Mouse (Mus musculus) forebrain, embryonic 10.5 days (tissue): ENCODE results near the gene Plin4. TPM values are rescaled to one million over a fixed set of nuclear protein-coding genes. Genes with fewer than 3 reads are reported as not detected.

Experiments used
- DNase-seq: peaks from one replicate; pipeline ENCODE4 v3.0.0-alpha.2; 2017; ENCODE audit warnings: low spot score; ENCODE audit errors: extremely low spot score
- H3K27ac ChIP-seq: fragments of 300-500 bp; sonication (generic); 2 replicates; pipeline ENCODE4 v1.5.1; 2016; ENCODE audit warnings: mild to moderate bottlenecking
- H3K27me3 ChIP-seq: fragments of 300-500 bp; sonication (generic); 2 replicates; pipeline ENCODE4 v1.6.1; 2016; ENCODE audit warnings: mild to moderate bottlenecking; ENCODE audit not compliant: poor library complexity, severe bottlenecking
- H3K36me3 ChIP-seq: fragments of 300-500 bp; sonication (generic); replicated peaks from 2 replicates; pipeline ENCODE4 v1.6.1; 2016; ENCODE audit warnings: mild to moderate bottlenecking, moderate library complexity
- H3K4me1 ChIP-seq: fragments of 300-500 bp; sonication (generic); 2 replicates; pipeline ENCODE4 v1.6.1; 2016
- H3K4me3 ChIP-seq: fragments of 300-500 bp; sonication (generic); 2 replicates; pipeline ENCODE4 v1.5.1; 2016; ENCODE audit warnings: mild to moderate bottlenecking, moderate library complexity
- H3K9me3 ChIP-seq: fragments of 300-500 bp; sonication (generic); 2 replicates; pipeline ENCODE4 v1.6.1; 2016; ENCODE audit warnings: mild to moderate bottlenecking, moderate library complexity
- WGBS: fragments of 180-500 bp; shearing (Covaris S2); methylation state at CpG from one replicate; pipeline ENCODE4 v1.1.7; 2016; 5-methylcytosine and 5-hydroxymethylcytosine counted together
- polyA plus RNA-seq: library from polyadenylated mRNA; unstranded; fragments of >200 nt; fragmentation: Nextera tagmentation; extraction: Ambion mirVana; gene quantifications from 2 replicates; pipeline ENCODE4 v1.2.1, GENCODE M21; 2016

Plin4 gene
- 0.05 and 0.09 TPM in 2 replicates for polyA plus RNA-seq

DNA sequence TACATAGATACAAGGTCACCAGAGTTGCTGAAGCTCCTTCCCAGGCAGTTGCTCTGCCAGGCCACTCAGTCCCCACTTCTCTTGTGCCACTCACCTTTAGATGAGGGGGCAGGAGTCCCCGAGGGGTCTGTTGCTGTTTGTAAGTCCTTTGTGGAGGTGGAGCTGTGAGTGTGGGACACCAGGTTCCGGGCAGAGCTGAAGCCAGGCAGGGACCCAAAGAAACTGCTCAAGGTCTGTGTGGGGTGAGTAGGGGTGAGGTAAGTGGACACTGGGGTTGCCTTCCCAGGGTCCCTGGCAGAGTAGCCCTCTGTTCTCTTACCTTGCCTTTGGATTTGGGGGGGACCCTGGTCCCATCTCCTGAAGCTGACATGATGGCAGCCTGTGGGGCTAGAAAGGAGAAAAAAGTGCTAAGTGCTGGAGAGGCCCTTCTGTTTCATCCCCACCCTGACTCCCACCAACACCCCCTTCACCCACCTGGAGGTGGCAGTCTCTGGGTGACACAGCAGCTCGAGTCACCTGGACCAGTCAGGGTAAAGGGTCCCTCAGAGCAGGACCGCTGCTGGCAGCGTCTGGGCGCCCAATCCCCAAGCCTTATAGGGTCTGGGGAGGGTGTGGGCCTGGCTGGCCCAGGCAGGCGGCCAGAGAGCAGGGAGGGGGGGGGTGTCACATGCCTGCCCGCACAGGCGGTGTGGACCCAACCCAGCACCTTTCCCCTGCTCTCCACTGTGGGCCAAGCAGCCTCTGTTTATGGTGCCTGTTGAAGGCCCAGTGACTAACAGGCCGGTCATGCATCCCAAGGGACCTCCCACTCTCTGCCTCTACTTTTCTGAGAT is at the start of gene Plin4:
Gene Plin4 (minus strand): TSS at position 585 of the 833 bp plus-strand sequence.
- H3K27me3 ChIP-seq = no peaks in the 10 kb centered on the region
- H3K4me1 ChIP-seq = peaks cover 6% of the 10 kb centered on the region
- peaks cover 5% of the 10 kb centered on the region; the same call in 1 of the 2 replicates for H3K36me3 ChIP-seq
- no peak within 1 kb of the TSS for H3K27ac ChIP-seq
- 62% methylated on average over 10 of the region's 10 CpGs for WGBS
- no peak within 1 kb of the TSS for H3K4me3 ChIP-seq
- DNase-seq = no peak
- H3K9me3 ChIP-seq = no peaks in the 10 kb centered on the region

DNA sequence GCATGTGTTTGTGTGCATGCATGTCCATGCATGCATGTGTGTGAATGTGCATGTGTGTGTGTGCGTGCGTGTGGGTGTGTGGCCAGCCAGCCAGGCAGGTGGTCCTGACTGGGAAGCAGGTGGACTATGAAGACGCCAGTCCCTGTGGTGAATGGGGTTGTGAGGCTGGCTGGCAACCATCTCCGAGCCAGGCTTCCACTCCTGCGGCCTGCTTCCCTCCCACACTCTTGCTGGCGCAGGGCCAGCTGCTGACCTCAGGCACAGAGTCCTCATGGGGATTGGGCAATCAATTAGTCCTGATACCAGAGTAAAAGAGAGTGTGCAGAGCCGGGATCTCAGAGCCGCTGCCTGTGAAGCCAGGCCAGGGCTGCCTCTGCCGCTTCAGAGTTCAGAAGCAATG is 44.0 kb upstream of the Plin4 start:
- no peaks in the 10 kb centered on the region for H3K9me3 ChIP-seq
- H3K27me3 ChIP-seq = peaks cover 83% of the 10 kb centered on the region
- H3K4me3 ChIP-seq = no peak overlapping the region
- no peaks in the 10 kb centered on the region for H3K36me3 ChIP-seq
- whole genome bisulfite sequencing = 63% methylated on average over 9 of the region's 9 CpGs
- no peak for DNase-seq
- peaks cover 16% of the 10 kb centered on the region for H3K4me1 ChIP-seq
- H3K27ac ChIP-seq = no peak overlapping the region

DNA sequence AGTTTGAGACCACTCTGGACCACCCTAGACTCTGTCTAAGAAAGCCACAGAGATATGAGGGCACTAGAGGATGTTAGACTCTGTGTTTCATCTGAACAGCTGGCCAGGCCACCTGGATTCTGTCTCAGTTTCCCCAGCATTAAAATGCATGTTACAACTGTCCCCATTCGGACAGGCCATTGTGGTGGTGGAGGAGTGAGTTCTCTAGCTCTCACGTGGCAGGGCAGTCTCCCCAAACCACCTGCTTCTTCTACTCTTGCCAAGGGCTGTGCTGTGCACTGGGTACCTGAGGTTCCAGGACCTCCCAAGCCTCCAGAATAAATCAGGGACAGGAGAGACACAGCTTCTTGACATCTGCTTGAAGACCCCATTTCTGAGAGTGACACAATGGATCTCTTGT is 40.3 kb upstream of the Plin4 start:
- Histone ChIP-seq H3K4me3 (no peak overlapping the region), H3K9me3 (no peaks in the 10 kb centered on the region), H3K27ac (no peak overlapping the region), H3K36me3 (no peaks in the 10 kb centered on the region), H3K27me3 (peaks cover 85% of the 10 kb centered on the region), H3K4me1 (peaks cover 25% of the 10 kb centered on the region)
- DNase-seq = no peak
- 49% methylated on average over 2 of the region's 2 CpGs for WGBS

DNA sequence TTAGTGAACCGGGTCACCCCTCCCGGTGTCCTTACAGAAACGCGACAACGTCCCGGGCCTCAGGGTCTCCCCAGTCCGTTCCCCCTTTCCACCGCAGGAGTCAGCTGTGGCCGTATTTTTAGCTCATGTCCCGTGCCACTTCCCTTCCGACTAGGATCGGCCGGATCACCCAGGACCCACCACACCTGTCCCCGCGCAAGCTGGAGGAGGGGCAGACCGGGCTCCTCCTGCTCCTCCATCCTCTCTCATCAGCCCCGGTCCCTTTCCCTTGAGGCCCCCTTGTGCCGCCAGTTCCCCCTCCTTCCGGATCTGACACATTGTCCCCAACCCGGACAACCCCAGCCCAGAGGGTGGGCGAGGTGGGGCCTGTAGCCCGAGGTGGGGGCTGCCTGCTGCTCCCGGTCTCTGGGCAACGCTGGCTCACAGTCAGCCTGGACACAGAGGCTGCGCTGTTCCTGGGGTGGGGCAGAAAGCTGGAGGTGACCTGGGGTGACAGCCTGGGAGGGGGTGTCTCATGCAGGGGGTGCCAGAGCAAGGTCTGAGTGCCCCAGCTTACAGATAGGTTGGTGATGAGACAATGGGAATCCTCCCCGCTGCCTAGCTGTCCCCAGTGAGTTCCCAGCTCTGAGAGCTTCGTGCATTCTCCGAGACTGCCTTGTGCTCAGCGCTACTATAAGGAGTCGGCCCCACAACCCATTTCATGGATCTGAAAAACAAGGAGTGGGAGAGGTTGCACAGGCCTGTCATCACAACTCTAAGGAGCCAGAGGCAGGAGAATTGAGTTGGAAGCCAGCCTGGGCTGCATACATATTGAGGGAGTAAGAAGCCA is 39.4 kb upstream of the Plin4 start:
- Histone ChIP-seq H3K27me3 (peaks cover 87% of the 10 kb centered on the region), H3K4me1 (peaks cover 25% of the 10 kb centered on the region), H3K36me3 (no peaks in the 10 kb centered on the region), H3K4me3 (peak overlapping the region; percentile 40), H3K9me3 (no peaks in the 10 kb centered on the region), H3K27ac (peak overlapping the region; percentile 58; the same call in 1 of the 2 replicates)
- 2% methylated on average over 30 of the region's 30 CpGs for WGBS
- DNase-seq = no peak

DNA sequence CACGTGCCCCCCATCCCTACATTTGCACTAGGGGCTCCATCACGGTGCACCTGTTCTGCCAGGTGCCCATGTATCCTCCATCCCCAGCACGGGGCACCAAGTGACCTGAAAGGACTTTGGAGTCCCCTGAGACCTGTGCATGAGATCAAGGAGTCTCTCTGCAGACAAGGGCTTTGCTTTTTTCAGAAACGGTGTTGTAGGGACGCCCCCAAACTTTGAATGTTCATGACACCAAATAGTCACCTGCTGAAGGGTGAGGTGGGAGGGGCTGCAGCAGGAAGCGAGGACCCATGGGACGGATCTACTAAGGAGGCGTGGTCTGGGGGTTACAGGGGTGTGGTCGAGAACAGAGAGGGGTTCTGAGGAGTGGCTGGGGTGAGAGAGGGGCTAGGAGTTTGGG is 38.7 kb upstream of the Plin4 start:
- no peak for DNase-seq
- peaks cover 20% of the 10 kb centered on the region for H3K4me1 ChIP-seq
- H3K27ac ChIP-seq = no peak overlapping the region
- peak overlapping the region; percentile 40 for H3K4me3 ChIP-seq
- 20% methylated on average over 9 of the region's 9 CpGs for WGBS
- H3K9me3 ChIP-seq = no peaks in the 10 kb centered on the region
- H3K27me3 ChIP-seq = peaks cover 88% of the 10 kb centered on the region
- no peaks in the 10 kb centered on the region for H3K36me3 ChIP-seq

DNA sequence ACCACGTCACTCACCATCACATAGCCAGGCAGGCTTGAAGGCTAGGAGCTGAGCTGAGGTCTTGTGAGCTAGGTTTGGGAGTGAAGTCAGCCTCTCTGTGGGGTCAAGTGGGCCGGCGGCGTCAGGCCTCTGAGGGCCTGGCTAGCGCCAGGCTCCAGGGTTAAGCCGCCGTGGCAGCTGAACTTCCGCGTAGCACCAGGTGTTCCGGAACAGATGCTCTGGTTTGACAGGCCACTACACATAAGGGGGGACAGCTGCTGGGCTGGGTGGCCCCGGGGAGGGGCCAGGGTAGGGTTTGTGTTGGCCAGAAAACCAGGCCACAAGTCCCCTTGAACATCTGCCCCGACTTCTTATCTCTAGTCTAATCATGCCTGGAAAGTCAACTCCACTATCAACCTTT is 37.8 kb upstream of the Plin4 start:
- Histone ChIP-seq H3K27me3 (peaks cover 97% of the 10 kb centered on the region), H3K36me3 (no peaks in the 10 kb centered on the region), H3K9me3 (no peaks in the 10 kb centered on the region), H3K27ac (no peak overlapping the region), H3K4me1 (peaks cover 24% of the 10 kb centered on the region), H3K4me3 (no peak overlapping the region)
- WGBS = 72% methylated on average over 12 of the region's 12 CpGs
- DNase-seq = no peak

DNA sequence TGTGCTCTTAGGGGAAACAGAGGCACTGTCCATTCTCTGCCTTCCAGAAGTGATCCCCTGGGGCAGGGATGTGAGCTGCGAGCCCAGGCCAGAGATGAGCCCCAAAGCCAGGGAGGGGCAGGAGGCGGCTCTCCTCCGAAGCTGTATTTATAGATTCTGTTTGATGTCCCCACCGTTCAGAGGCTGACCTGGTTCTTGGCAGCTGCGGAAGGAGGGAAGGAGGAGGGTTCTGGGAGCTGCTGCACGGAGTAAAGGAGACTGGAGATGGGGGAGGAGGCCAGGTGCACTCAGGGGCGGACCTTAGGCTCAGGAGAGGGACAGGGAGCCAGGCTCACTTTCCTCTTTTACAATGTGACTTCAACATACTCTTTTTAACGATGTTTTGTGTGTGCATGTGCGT is 36.5 kb upstream of the Plin4 start:
- DNase-seq = no peak
- Histone ChIP-seq H3K9me3 (no peaks in the 10 kb centered on the region), H3K36me3 (no peaks in the 10 kb centered on the region), H3K4me1 (peaks cover 37% of the 10 kb centered on the region), H3K27ac (no peak overlapping the region), H3K27me3 (peaks cover 100% of the 10 kb centered on the region), H3K4me3 (no peak overlapping the region)
- WGBS = 20% methylated on average over 9 of the region's 9 CpGs

DNA sequence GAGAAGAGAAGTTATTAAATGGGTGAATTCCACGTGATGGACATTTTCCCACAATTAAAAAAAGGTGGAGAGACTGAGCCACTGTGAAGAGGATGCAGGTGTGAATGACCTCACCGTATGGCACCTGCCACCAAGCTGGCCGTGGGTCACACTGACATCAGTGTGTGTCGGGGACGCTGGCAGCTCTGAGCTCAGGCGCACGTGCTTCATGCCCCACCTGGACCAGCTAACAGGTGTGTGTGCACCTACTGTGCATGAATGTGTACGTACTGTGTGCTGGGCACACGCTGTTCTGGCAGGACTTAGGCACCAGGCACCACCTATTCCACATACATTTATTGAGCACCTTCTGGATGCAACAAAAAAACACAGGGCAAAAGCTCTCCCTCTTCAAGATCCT is 34.9 kb upstream of the Plin4 start:
- Histone ChIP-seq H3K4me1 (peaks cover 50% of the 10 kb centered on the region), H3K27me3 (peaks cover 100% of the 10 kb centered on the region), H3K27ac (no peak overlapping the region), H3K36me3 (no peaks in the 10 kb centered on the region), H3K9me3 (no peaks in the 10 kb centered on the region), H3K4me3 (no peak overlapping the region)
- 83% methylated on average over 9 of the region's 9 CpGs for WGBS
- DNase-seq = no peak

DNA sequence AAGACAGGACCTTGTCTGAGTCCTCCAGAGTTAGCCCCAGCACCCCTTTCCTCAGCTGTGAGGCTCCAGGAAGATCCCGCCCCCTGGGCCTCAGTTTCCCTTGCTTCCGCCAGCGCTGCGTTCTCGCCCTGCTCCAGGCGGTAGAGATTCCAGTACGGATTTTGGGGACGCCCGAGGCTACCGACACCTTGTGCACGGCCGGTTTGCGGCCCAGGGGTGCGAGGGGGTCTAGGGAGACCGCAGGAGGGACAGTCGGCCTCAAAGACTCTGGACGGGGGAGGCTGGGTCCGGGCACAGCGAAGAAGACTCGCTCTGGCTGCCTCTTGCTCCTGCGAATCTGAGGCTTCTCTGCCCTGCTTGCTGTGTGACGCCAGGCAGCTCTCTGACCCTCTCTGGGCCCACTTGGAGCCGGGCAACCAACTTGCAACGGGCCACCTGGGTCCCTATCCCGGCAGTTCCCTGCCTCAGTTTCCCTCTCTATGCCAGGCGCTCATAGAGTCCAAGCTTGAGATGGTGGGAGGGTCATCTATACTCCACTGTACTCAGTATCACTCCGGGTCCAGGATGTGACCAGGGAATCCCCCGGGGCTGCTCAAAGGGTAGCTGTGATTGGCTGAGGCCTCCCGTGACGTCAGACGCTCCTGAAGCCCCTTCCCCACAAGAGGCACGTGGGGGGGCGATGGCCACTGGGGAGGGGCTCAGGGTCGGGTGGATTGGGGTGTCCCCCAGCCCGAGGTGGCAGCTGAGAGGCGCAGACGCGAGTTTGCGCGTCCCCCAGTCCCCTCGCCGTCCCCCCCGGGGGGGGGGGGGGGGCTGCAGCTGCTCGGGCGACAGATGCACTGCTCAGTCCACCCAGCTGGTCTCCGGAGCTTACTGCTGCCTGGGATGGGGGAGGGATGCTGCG is 32.4 kb upstream of the Plin4 start:
- H3K27me3 ChIP-seq = peaks cover 100% of the 10 kb centered on the region
- 1% methylated on average over 47 of the region's 47 CpGs for WGBS

DNA sequence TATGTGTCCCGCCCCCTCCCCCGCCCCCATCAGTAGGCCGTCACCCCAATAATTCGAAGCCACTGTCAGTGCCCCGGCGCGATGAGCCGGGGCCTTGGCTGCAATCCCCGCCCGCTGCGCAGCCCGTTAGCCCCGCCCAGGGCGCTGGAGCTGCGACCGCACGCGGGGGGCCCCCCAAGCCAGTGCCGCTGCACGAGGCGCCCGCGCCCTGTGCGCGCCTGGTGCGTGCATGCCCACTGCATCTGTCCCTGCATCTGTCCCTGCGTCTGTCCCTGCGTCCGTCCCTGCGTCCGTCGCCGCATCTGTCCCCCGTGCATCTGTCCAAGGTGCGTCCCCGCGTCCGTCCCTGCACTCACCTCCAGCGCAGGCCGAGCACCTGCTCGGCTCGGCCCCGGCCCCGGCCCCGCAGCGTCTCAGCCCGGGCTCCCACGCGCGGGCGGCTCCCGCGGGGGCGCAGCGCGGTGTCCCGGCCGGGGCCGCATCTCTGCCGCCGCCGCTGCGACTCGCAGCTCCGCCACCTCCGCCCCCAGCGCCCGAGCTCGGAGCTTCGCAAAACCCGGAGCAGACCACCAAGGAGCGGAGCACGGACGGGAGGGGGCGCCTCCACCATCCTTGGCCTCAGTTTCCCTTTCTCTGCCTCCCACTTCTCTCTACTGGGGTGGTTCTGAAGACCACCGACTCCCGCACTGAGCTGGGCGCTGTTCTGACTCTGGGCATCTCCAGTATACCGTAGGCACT is 30.4 kb upstream of the Plin4 start, which contains the start of gene Sema6b:
Gene Sema6b (minus strand): TSS at position 486 of the 738 bp plus-strand sequence.
- 1% methylated on average over 79 of the region's 79 CpGs for WGBS
- Histone ChIP-seq H3K36me3 (no peaks in the 10 kb centered on the region), H3K9me3 (no peaks in the 10 kb centered on the region), H3K4me3 (peak within 1 kb of the TSS; percentile 80), H3K27ac (peak within 1 kb of the TSS; percentile 68), H3K4me1 (peaks cover 60% of the 10 kb centered on the region), H3K27me3 (peaks cover 99% of the 10 kb centered on the region)
- DNase-seq = peak; percentile 67

More for the DNA sequence above, 32.4 kb upstream of the Plin4 start:
- H3K9me3 ChIP-seq = no peaks in the 10 kb centered on the region
- peak; percentile 67 for DNase-seq
- H3K36me3 ChIP-seq = no peaks in the 10 kb centered on the region
- peak overlapping the region; percentile 76 for H3K27ac ChIP-seq
- peak overlapping the region; percentile 54 for H3K4me3 ChIP-seq
- H3K4me1 ChIP-seq = peaks cover 57% of the 10 kb centered on the region

DNA sequence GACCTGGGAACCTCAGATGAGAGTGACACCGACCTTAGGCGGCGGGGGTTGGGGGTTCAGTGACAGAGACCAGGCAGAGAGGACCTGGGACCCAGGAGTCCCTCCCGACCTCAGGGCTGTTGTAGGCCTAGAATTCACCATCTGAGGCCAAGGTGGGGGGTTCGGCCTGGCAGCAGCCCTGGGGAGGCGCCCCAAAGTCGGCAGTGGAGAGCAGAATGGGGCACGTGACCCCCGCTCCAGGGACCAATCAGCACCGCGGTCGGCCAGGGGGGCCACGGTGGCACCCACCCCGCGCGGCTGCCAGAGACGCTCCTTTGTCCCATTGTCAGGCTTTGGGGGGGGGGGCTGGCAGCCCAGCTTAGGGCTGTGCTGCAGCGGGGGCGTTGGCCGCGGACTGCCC is 29.8 kb upstream of the Plin4 start:
- Histone ChIP-seq H3K4me1 (peaks cover 64% of the 10 kb centered on the region), H3K4me3 (peak overlapping the region; percentile 80), H3K27ac (peak overlapping the region; percentile 68), H3K27me3 (peaks cover 93% of the 10 kb centered on the region), H3K9me3 (no peaks in the 10 kb centered on the region), H3K36me3 (no peaks in the 10 kb centered on the region)
- WGBS = 5% methylated on average over 17 of the region's 21 CpGs
- no peak for DNase-seq
